Mouse (Mus musculus): ENCODE results near the gene Lca5. TPM values are rescaled to one million over a fixed set of nuclear protein-coding genes. Genes with fewer than 3 reads are reported as not detected.

The Lca5 gene
- 24.9 and 27.6 TPM in 2 replicates for polyA plus RNA-seq (2016; fragmentation: Nextera tagmentation; extraction: Ambion mirVana)

- ATAC-seq (ENCODE audit: insufficient number of reproducible peaks, insufficient read depth, low FRiP score, low TSS enrichment, low read depth): peak; percentile 97
- peak within 1 kb of the TSS; percentile 96 for H3K27ac ChIP-seq
- peak within 1 kb of the TSS; percentile 58 for H3K4me3 ChIP-seq (replicated peaks)
- H3K36me3 ChIP-seq: no peaks in the 10 kb centered on the region
- peak within 1 kb of the TSS; percentile 64 for H3K4me2 ChIP-seq
- H3K27me3 ChIP-seq: no peaks in the 10 kb centered on the region
- peaks cover 7% of the 10 kb centered on the region for H3K4me1 ChIP-seq (replicated peaks)
- no peaks in the 10 kb centered on the region for H3K9me3 ChIP-seq
- H3K9ac ChIP-seq (replicated peaks): peak within 1 kb of the TSS; percentile 69
- WGBS: 2% methylated on average over 50 of the region's 57 CpGs
Observed at GRCm38 (mm10) chr9:83440392-83441357, at the start of gene Lca5. Gene Lca5, minus strand, starts transcription at chr9:83441127.

GRCm38 (mm10) chr9:83488491-83489210 is 47.7 kb upstream of the Lca5 start:
- Histone ChIP-seq H3K27me3 (no peaks in the 10 kb centered on the region), H3K27ac (no peak overlapping the region), H3K4me2 (no peak overlapping the region), H3K36me3 (no peaks in the 10 kb centered on the region), H3K4me1 (replicated peaks) (no peaks in the 10 kb centered on the region; the same call in 1 of the 2 replicates), H3K9me3 (no peaks in the 10 kb centered on the region), H3K4me3 (replicated peaks) (no peak overlapping the region), H3K9ac (replicated peaks) (no peak overlapping the region)
- 55% methylated on average over 15 of the region's 15 CpGs for WGBS
- no peak for ATAC-seq (ENCODE audit: insufficient number of reproducible peaks, insufficient read depth, low FRiP score, low TSS enrichment, low read depth)

GRCm38 (mm10) chr9:83487771-83488470 is 47.0 kb upstream of the Lca5 start:
- Histone ChIP-seq H3K4me3 (replicated peaks) (no peak overlapping the region), H3K9ac (replicated peaks) (no peak overlapping the region), H3K4me1 (replicated peaks) (no peaks in the 10 kb centered on the region; the same call in 1 of the 2 replicates), H3K27me3 (no peaks in the 10 kb centered on the region), H3K9me3 (no peaks in the 10 kb centered on the region), H3K27ac (no peak overlapping the region), H3K4me2 (no peak overlapping the region), H3K36me3 (no peaks in the 10 kb centered on the region)
- ATAC-seq (ENCODE audit: insufficient number of reproducible peaks, insufficient read depth, low FRiP score, low TSS enrichment, low read depth): no peak
- whole genome bisulfite sequencing: 47% methylated on average over 9 of the region's 9 CpGs

GRCm38 (mm10) chr9:83485966-83486365 is 45.0 kb upstream of the Lca5 start:
- Histone ChIP-seq H3K9me3 (no peaks in the 10 kb centered on the region), H3K36me3 (no peaks in the 10 kb centered on the region), H3K9ac (replicated peaks) (no peak overlapping the region), H3K4me3 (replicated peaks) (no peak overlapping the region), H3K4me1 (replicated peaks) (peaks cover 8% of the 10 kb centered on the region), H3K27ac (no peak overlapping the region), H3K27me3 (no peaks in the 10 kb centered on the region), H3K4me2 (no peak overlapping the region)
- ATAC-seq (ENCODE audit: insufficient number of reproducible peaks, insufficient read depth, low FRiP score, low TSS enrichment, low read depth): no peak
- WGBS: 89% methylated on average over 3 of the region's 3 CpGs

GRCm38 (mm10) chr9:83485357-83485756 is 44.4 kb upstream of the Lca5 start:
- no peak overlapping the region for H3K4me2 ChIP-seq
- no peak overlapping the region for H3K4me3 ChIP-seq (replicated peaks)
- peaks cover 8% of the 10 kb centered on the region for H3K4me1 ChIP-seq (replicated peaks)
- 94% methylated on average over 1 of the region's 1 CpGs for WGBS
- no peak overlapping the region for H3K9ac ChIP-seq (replicated peaks)
- H3K27ac ChIP-seq: no peak overlapping the region
- H3K9me3 ChIP-seq: no peaks in the 10 kb centered on the region
- H3K27me3 ChIP-seq: no peaks in the 10 kb centered on the region
- H3K36me3 ChIP-seq: no peaks in the 10 kb centered on the region
- ATAC-seq (ENCODE audit: insufficient number of reproducible peaks, insufficient read depth, low FRiP score, low TSS enrichment, low read depth): no peak

GRCm38 (mm10) chr9:83483419-83483818 is 42.5 kb upstream of the Lca5 start:
- no peaks in the 10 kb centered on the region for H3K9me3 ChIP-seq
- 85% methylated on average over 4 of the region's 4 CpGs for WGBS
- ATAC-seq (ENCODE audit: insufficient number of reproducible peaks, insufficient read depth, low FRiP score, low TSS enrichment, low read depth): no peak
- no peaks in the 10 kb centered on the region for H3K27me3 ChIP-seq
- no peaks in the 10 kb centered on the region for H3K36me3 ChIP-seq
- H3K4me2 ChIP-seq: no peak overlapping the region
- H3K4me1 ChIP-seq (replicated peaks): peaks cover 8% of the 10 kb centered on the region
- H3K4me3 ChIP-seq (replicated peaks): no peak overlapping the region
- no peak overlapping the region for H3K9ac ChIP-seq (replicated peaks)
- H3K27ac ChIP-seq: 0 out of 2 replicates have a peak overlapping the region, but pooled peaks have one; percentile 87

- Histone ChIP-seq H3K4me2 (no peak overlapping the region), H3K36me3 (no peaks in the 10 kb centered on the region), H3K9ac (replicated peaks) (no peak overlapping the region), H3K4me3 (replicated peaks) (no peak overlapping the region), H3K9me3 (no peaks in the 10 kb centered on the region), H3K27me3 (no peaks in the 10 kb centered on the region), H3K4me1 (replicated peaks) (peaks cover 8% of the 10 kb centered on the region), H3K27ac (peak overlapping the region; percentile 87)
- 72% methylated on average over 4 of the region's 4 CpGs for WGBS
- peak; percentile 93 for ATAC-seq (ENCODE audit: insufficient number of reproducible peaks, insufficient read depth, low FRiP score, low TSS enrichment, low read depth)
Observed at GRCm38 (mm10) chr9:83482176-83482949, 41.4 kb upstream of the Lca5 start.

DNA sequence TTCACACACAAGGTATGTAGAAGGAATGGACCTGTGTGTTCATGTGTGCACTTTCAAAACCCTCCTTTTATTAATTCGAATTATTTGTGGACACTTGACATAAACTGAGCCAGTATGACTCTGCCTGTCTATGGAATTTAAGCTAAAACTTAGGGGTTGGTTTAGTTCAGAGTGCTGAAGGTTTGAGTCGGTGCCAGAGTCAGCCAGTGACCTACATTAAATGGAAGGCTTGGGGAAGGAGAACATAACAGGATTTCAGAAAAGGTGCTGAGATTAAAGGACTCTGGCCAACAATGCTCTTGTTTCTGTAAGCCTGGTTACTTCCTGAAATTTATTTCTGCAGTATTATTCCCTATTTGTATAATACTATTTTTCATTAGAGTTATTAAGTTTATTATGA is 28.9 kb upstream of the Lca5 start:
- no peak overlapping the region for H3K27ac ChIP-seq
- H3K9me3 ChIP-seq: no peaks in the 10 kb centered on the region
- no peak overlapping the region for H3K4me2 ChIP-seq
- ATAC-seq (ENCODE audit: insufficient number of reproducible peaks, insufficient read depth, low FRiP score, low TSS enrichment, low read depth): no peak
- WGBS: 76% methylated on average over 2 of the region's 2 CpGs
- no peaks in the 10 kb centered on the region for H3K27me3 ChIP-seq
- H3K36me3 ChIP-seq: no peaks in the 10 kb centered on the region
- H3K4me3 ChIP-seq (replicated peaks): no peak overlapping the region
- H3K4me1 ChIP-seq (replicated peaks): no peaks in the 10 kb centered on the region
- H3K9ac ChIP-seq (replicated peaks): no peak overlapping the region

DNA sequence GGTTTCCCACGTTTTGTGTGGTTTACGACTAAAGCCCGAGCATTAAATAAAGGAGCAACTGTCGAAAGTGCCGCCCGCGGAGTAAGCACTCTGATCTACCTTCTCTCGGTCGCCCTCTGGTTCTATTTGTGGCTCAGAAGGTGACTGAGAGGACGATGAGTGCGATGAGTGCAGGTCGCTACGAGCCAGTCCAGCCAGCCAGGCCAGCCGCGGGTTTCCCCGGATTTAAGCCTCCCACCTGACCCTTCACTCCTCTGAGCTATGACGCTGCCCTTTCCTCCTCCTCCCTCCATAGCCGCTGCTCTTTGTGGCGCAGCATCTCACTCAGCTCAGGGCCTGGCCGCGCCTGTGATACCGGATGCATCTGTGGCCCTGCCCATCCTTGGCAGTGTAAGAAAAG is 6.8 kb upstream of the Lca5 start:
- peak overlapping the region; percentile 60 for H3K4me2 ChIP-seq
- 3% methylated on average over 22 of the region's 22 CpGs for WGBS
- H3K9ac ChIP-seq (replicated peaks): peak overlapping the region; percentile 67
- no peaks in the 10 kb centered on the region; the same call in 1 of the 2 replicates for H3K4me1 ChIP-seq (replicated peaks)
- H3K27me3 ChIP-seq: no peaks in the 10 kb centered on the region
- H3K4me3 ChIP-seq (replicated peaks): peak overlapping the region; percentile 39
- peak; percentile 70; the same call in 1 of the 2 replicates for ATAC-seq (ENCODE audit: insufficient number of reproducible peaks, insufficient read depth, low FRiP score, low TSS enrichment, low read depth)
- no peaks in the 10 kb centered on the region for H3K36me3 ChIP-seq
- no peak overlapping the region; the same call in 1 of the 2 replicates for H3K27ac ChIP-seq
- no peaks in the 10 kb centered on the region for H3K9me3 ChIP-seq

DNA sequence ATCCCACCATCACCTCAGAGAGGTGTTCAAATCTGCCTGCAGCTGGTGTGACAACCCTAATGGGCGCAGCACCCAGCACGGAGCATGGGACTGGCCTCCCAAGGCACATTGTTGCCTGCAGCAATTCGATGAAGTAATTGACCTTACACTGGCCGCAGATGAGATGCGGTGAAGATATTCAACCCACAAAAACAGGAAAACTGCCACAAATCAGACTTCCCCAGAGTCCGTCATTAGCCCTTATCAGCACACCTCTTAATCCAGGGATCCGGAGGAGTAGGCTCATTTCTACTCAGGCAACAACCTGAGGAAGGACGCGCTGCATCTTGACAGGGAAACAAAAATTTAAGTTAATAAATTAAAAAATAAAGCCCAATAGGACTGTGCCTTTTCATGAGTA is 6.2 kb upstream of the Lca5 start:
- no peak for ATAC-seq (ENCODE audit: insufficient number of reproducible peaks, insufficient read depth, low FRiP score, low TSS enrichment, low read depth)
- Histone ChIP-seq H3K4me3 (replicated peaks) (peak overlapping the region; percentile 39; the same call in 1 of the 2 replicates), H3K4me1 (replicated peaks) (no peaks in the 10 kb centered on the region; the same call in 1 of the 2 replicates), H3K9ac (replicated peaks) (no peak overlapping the region), H3K4me2 (peak overlapping the region; percentile 60), H3K27me3 (no peaks in the 10 kb centered on the region), H3K36me3 (no peaks in the 10 kb centered on the region), H3K9me3 (no peaks in the 10 kb centered on the region), H3K27ac (no peak overlapping the region)
- WGBS: 77% methylated on average over 9 of the region's 9 CpGs

Data from limb, embryonic 12.5 days (tissue).